Mouse (Mus musculus) stomach, embryonic 15.5 days (tissue): ENCODE measurements around the gene Adh7. TPM values are rescaled to one million over a fixed set of nuclear protein-coding genes. Genes with fewer than 3 reads are reported as not detected.

Experiments used
- ATAC-seq: fragments of 200-750 bp; cut with Nextera tagmentation; 2 replicates; pipeline ENCODE4 v1.8.0; 2017; ENCODE audit warnings: low read depth, moderate number of reproducible peaks, moderate TSS enrichment; ENCODE audit not compliant: insufficient read depth, low FRiP score
- H3K27ac ChIP-seq: fragments of 300-500 bp; sonication (generic); 2 replicates; pipeline ENCODE4 v1.5.1; 2015; ENCODE audit warnings: mild to moderate bottlenecking, inconsistent platforms
- H3K27me3 ChIP-seq: fragments of 300-500 bp; sonication (generic); replicated peaks from 2 replicates; pipeline ENCODE4 v1.6.1; 2015; ENCODE audit warnings: inconsistent platforms
- H3K36me3 ChIP-seq: fragments of 300-500 bp; sonication (generic); 2 replicates; pipeline ENCODE4 v1.6.1; 2015; ENCODE audit warnings: inconsistent platforms
- H3K4me1 ChIP-seq: fragments of 300-500 bp; sonication (generic); 2 replicates; pipeline ENCODE4 v1.6.1; 2015; ENCODE audit warnings: inconsistent platforms
- H3K4me2 ChIP-seq: fragments of 300-500 bp; sonication (generic); 2 replicates; pipeline ENCODE4 v1.6.1; 2015; ENCODE audit warnings: mild to moderate bottlenecking, inconsistent platforms
- H3K4me3 ChIP-seq: fragments of 300-500 bp; sonication (generic); replicated peaks from 2 replicates; pipeline ENCODE4 v1.5.1; 2015; ENCODE audit warnings: inconsistent platforms
- H3K9ac ChIP-seq: fragments of 300-500 bp; sonication (generic); 2 replicates; pipeline ENCODE4 v1.6.1; 2015; ENCODE audit warnings: inconsistent platforms
- H3K9me3 ChIP-seq: fragments of 300-500 bp; sonication (generic); 2 replicates; pipeline ENCODE4 v1.6.1; 2016; ENCODE audit warnings: inconsistent platforms
- WGBS: fragments of 180-500 bp; shearing (Covaris S2); methylation state at CpG from one replicate; pipeline ENCODE4 v1.1.7; 2015; 5-methylcytosine and 5-hydroxymethylcytosine counted together
- polyA plus RNA-seq: library from polyadenylated mRNA; unstranded; fragments of >200 nt; fragmentation: Nextera tagmentation; extraction: Ambion mirVana; gene quantifications from 2 replicates; pipeline ENCODE4 v1.2.1, GENCODE M21; 2015

The Adh7 gene
- polyA plus RNA-seq, 1 experiment from 2014 or later: 0.53 TPM

DNA sequence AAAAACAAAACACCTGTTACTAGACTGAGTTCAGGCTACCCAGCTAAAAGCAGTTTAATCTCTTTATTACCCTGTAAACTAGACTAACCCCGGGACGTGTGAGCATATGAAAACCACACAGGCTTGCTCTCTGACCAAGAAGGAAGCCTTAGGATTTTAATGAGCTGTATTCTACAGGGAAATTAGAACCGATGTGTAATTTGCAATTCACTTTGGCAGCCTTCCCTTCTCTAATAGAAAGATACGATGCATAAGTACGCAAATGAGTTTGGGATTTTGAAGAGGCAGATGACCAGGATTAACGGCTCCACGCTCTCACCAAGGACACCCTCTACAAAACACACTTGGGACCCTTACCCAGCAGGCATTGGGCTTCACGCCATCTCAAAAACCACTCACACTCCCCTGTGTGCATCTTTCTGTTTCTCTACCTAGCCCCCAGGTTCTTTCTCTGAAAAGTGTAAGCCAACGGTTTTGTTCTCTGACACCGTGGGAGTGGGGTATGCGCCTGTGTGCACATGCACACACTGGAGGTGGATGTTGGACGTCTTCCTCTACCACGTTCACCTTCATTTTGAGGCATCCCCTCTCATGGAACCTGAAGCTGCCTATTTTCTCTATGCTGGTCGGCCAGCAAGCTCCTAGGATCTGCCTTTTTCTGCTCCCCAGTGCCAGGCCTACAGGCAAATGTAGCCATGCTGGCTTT, 24.6 kb downstream of the Adh7 start:
- Histone ChIP-seq H3K9ac (no peak overlapping the region), H3K4me1 (no peaks in the 10 kb centered on the region), H3K4me2 (no peak overlapping the region), H3K27ac (no peak overlapping the region), H3K9me3 (no peaks in the 10 kb centered on the region), H3K4me3 (no peak overlapping the region), H3K36me3 (no peaks in the 10 kb centered on the region), H3K27me3 (no peaks in the 10 kb centered on the region)
- WGBS: 83% methylated on average over 14 of the region's 14 CpGs
- ATAC-seq: no peak

DNA sequence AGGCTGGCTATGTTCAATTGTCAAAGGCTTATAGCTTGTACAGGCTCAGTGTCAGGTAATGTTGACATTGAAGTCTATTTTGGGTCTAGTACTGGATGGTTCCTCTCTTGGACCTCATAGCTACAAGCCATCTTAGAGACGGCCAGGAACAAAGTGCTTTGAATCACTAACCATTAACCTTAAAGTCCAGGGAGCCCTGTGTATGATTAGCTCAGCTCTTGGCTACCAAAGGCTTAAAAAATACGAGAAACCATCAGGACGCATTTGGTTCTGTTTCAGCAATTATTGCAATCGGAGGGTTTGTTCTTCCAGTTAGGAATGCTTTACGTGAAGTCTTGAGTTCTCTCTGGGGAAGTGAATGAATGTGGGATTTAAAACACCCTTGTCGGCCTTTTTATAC, 25.4 kb downstream of the Adh7 start:
- no peaks in the 10 kb centered on the region for H3K4me1 ChIP-seq
- WGBS: 84% methylated on average over 6 of the region's 6 CpGs
- H3K4me2 ChIP-seq: no peak overlapping the region

DNA sequence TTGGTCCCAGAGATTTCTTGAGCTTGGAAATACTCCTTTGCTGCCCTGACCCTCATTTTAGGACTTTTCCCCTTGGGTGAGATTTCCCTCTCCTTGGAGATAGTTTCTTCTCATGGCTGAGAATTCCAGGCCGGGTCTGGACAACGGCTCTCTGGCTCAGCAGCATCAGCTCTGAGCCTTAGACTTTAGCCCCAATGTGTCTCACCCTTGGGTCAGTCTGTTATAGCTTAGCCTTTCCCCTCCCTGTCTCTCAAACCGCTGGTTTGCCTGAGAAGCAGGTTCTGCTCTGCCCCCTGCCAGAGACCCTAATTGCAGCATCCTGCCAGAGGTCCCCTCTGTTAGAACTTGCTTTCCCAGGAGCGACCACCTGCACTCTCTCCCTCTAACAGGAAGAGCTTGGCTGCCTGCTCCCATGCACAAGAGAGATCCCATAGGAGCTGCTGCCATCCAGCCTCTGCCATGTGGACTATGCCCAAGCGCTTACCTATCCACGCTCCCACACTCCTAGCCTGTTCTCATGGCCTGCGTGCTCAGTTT, 26.8 kb downstream of the Adh7 start:
- WGBS: 78% methylated on average over 7 of the region's 7 CpGs
- no peak overlapping the region for H3K9ac ChIP-seq
- no peaks in the 10 kb centered on the region for H3K36me3 ChIP-seq
- no peak for ATAC-seq
- no peak overlapping the region for H3K4me2 ChIP-seq
- H3K27ac ChIP-seq: no peak overlapping the region
- no peaks in the 10 kb centered on the region for H3K4me1 ChIP-seq
- H3K4me3 ChIP-seq: no peak overlapping the region
- no peaks in the 10 kb centered on the region for H3K9me3 ChIP-seq
- H3K27me3 ChIP-seq: no peaks in the 10 kb centered on the region

More for the DNA sequence above, 25.4 kb downstream of the Adh7 start:
- Histone ChIP-seq H3K4me3 (no peak overlapping the region), H3K9me3 (no peaks in the 10 kb centered on the region), H3K36me3 (no peaks in the 10 kb centered on the region), H3K27me3 (no peaks in the 10 kb centered on the region), H3K9ac (no peak overlapping the region), H3K27ac (no peak overlapping the region)
- no peak for ATAC-seq

DNA sequence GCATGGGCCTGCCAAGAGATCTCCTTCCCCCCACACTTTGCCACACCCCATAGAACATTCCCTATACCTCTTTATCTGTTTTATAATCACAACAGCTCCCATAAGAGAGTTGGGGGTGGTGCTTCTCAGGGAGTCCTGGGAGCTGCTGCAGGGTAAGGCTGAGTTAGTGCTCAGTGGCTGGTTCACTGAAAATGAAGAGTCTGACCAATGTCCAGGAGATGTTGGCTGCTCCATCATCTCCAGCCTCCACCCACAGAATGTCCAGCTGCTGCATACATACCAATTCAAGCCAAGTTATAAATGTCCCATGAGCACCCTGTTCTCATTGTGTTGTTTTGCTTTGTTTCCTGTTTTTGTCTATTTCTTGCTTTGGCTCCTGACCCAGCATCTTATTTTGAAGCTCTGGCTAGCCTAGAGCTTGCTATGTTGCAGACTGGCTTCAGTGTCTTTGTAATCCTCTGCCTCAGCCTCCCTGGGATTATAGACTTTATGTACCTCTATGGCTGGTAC, 29.0 kb downstream of the Adh7 start:
- Histone ChIP-seq H3K4me2 (no peak overlapping the region), H3K27me3 (no peaks in the 10 kb centered on the region), H3K27ac (no peak overlapping the region), H3K9ac (no peak overlapping the region), H3K9me3 (no peaks in the 10 kb centered on the region), H3K36me3 (no peaks in the 10 kb centered on the region), H3K4me3 (no peak overlapping the region), H3K4me1 (no peaks in the 10 kb centered on the region)
- ATAC-seq: no peak

DNA sequence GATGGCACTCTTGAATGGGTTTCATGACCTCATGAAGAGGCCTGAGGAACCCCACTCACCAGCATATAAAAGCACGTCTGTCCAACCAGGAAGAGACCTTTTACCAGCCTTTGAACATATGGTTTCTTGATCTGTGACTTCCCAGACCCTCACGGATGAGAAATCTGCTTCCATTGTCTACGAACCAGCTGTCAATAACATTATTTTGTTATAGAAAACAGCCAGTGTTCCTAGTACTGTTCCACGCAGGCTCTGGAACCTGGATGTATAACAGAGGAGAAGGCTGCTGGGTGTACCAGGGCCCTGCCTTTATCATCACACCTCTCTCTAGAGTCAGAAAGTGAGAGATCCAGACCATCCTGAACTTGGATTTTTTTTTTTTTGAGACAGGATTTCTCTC, 29.7 kb downstream of the Adh7 start:
- WGBS: 86% methylated on average over 4 of the region's 4 CpGs
- H3K36me3 ChIP-seq: no peaks in the 10 kb centered on the region
- no peak overlapping the region for H3K4me3 ChIP-seq
- H3K27ac ChIP-seq: no peak overlapping the region
- no peaks in the 10 kb centered on the region for H3K9me3 ChIP-seq
- no peak overlapping the region for H3K9ac ChIP-seq
- no peaks in the 10 kb centered on the region for H3K4me1 ChIP-seq
- no peaks in the 10 kb centered on the region for H3K27me3 ChIP-seq
- H3K4me2 ChIP-seq: no peak overlapping the region
- no peak for ATAC-seq

DNA sequence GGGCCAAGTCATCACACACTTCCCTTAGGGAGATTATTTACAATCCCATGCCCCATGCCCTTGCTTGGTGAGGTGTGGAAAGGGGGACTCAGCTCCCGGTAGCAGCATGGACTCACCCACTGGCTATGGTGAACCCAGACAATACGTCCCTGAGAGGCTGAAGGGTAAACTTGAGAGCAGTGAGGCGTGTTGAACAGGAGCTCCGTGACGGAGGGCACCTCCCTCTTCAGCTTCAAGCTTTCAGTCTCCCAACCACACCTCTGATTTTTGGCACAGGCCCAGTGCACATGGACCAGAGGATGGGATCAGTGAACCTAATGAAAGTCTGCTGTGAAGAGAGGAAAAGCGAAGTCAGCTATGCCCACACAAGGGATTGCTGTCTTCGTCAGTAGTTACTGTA, 30.5 kb downstream of the Adh7 start:
- no peak overlapping the region for H3K27ac ChIP-seq
- ATAC-seq: peak; percentile 11; the same call in 1 of the 2 replicates
- H3K4me1 ChIP-seq: no peaks in the 10 kb centered on the region
- H3K4me2 ChIP-seq: no peak overlapping the region
- 81% methylated on average over 7 of the region's 7 CpGs for WGBS
- H3K4me3 ChIP-seq: no peak overlapping the region
- no peaks in the 10 kb centered on the region for H3K9me3 ChIP-seq
- H3K27me3 ChIP-seq: no peaks in the 10 kb centered on the region
- H3K36me3 ChIP-seq: no peaks in the 10 kb centered on the region
- no peak overlapping the region for H3K9ac ChIP-seq

DNA sequence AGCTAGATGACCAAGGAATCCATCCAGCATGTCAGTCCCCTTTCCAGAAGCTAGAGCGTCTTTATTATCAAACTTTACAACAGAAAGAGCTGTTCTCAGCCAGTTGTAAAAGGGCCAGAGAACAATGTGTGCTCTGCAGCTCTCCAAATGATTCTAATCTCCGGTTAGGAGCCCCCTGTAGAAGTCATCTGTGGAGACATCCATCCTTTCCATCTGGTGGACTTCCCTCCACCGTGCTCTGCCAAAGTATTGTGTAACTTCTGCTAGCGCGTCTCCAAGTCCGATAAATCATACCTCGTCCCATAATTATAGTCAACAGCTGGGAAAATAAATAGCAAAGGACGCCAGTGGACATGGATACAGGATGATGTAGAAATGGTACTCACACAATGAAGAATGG, 31.2 kb downstream of the Adh7 start:
- Histone ChIP-seq H3K9me3 (no peaks in the 10 kb centered on the region), H3K9ac (no peak overlapping the region), H3K4me3 (no peak overlapping the region), H3K4me1 (no peaks in the 10 kb centered on the region), H3K27me3 (no peaks in the 10 kb centered on the region), H3K27ac (no peak overlapping the region), H3K4me2 (no peak overlapping the region), H3K36me3 (no peaks in the 10 kb centered on the region)
- no peak for ATAC-seq
- 74% methylated on average over 8 of the region's 8 CpGs for WGBS

DNA sequence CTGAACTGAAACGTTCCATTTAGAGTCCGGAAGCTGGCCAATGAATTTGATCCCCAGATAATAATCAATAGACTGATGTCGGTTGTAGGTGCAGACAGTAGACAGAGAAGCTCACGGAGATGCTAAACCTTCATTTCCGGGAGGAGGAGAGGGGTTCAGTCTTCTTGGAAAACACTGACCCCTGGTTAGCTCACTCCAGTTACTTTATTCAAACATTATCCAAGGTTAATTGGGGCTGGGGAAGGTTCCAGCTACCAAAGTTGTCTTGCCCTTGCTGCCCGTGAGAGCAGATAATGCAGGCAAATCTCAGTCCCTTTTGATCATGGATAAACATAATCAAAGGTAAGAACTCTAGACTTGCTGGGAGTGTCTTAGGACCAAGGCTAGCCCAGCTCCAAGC, 33.6 kb downstream of the Adh7 start:
- 75% methylated on average over 6 of the region's 6 CpGs for WGBS
- no peak overlapping the region for H3K27ac ChIP-seq
- H3K9me3 ChIP-seq: no peaks in the 10 kb centered on the region
- H3K9ac ChIP-seq: no peak overlapping the region
- no peaks in the 10 kb centered on the region for H3K27me3 ChIP-seq
- no peaks in the 10 kb centered on the region for H3K36me3 ChIP-seq
- ATAC-seq: no peak
- H3K4me2 ChIP-seq: no peak overlapping the region
- no peak overlapping the region for H3K4me3 ChIP-seq
- H3K4me1 ChIP-seq: no peaks in the 10 kb centered on the region

DNA sequence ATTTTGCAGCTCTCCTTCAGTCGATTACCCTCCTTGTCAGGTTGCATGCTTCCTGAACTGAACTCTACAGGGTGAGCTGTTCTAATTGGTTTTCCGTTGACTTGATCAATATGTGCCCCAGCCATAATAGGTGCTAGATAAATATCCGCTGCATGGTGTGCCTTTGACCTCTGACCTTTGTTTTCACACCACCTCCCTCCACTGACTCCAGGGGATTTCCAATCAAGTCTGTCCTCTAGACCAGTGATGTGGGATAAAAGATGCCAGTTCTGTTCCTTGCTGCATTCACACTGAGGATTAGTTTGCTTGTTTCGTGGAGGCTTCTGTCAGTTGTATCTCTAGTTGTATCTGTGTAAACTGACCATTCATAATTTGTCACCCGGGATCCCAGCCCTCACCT, 36.6 kb downstream of the Adh7 start:
- 51% methylated on average over 5 of the region's 5 CpGs for WGBS
- no peak for ATAC-seq
- Histone ChIP-seq H3K9ac (no peak overlapping the region), H3K36me3 (no peaks in the 10 kb centered on the region), H3K9me3 (no peaks in the 10 kb centered on the region), H3K4me1 (no peaks in the 10 kb centered on the region), H3K27ac (no peak overlapping the region), H3K4me3 (no peak overlapping the region), H3K4me2 (no peak overlapping the region), H3K27me3 (no peaks in the 10 kb centered on the region)

DNA sequence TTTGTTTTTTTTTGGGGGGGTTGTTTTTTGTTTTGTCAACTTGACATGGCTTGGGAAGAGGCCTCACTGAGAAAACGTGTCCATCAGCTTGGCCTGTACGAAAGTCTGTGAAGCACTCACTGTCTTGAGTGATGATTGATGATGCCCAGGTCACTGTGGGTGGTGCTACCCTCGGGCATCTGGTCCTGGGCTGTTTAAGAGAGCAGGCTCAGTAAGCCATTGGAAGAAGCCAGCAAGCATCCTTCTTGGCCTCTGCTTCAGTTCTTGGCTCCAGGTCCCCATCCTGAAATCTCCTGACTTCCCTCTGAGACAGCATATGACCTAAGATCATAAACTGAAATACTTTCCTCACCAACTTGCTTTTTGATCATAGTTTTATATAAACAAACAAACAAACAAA, 37.8 kb downstream of the Adh7 start:
- ATAC-seq: no peak
- 38% methylated on average over 3 of the region's 3 CpGs for WGBS
- no peaks in the 10 kb centered on the region for H3K36me3 ChIP-seq
- H3K9ac ChIP-seq: no peak overlapping the region
- no peaks in the 10 kb centered on the region for H3K27me3 ChIP-seq
- no peaks in the 10 kb centered on the region for H3K4me1 ChIP-seq
- no peak overlapping the region for H3K4me2 ChIP-seq
- no peaks in the 10 kb centered on the region for H3K9me3 ChIP-seq
- no peak overlapping the region for H3K4me3 ChIP-seq
- no peak overlapping the region for H3K27ac ChIP-seq

DNA sequence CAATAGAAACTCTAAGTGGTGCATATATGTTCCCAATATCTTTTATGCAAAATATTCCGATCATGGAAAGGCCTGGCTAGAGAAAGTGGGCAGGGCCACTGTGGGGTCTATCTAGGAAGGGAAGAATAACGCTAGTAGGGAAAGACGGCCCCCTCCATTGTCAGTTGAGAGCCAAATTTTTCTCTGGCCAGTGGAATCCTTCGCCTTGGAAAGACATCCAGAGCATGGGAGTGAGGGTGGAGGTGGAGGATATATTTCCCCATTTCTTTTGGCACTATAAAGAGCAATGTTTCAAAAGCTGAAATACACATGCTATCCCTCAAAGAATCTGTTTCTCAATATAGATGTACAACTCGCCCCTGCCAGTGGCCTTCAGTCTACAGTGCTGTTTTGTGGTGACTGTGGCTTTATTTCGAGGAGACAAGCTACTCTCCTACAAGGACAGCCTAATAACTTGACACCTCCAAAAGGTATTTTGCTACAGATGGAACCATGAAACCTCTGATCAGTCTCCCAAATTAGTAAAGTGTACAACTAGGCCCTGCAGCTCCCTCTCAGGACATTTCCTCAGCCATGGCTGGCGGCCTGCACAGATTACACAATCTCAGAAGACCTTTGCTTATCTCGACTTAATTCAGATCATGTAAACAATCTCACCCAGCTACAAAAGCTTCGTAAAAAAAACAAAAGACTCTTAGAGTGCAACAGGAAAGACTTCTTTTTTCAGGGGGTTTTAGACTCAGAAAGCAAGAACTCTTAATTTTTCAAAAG, 38.4 kb downstream of the Adh7 start:
- H3K9ac ChIP-seq: no peak overlapping the region
- WGBS: 57% methylated on average over 9 of the region's 9 CpGs
- H3K27ac ChIP-seq: 0 out of 2 replicates have a peak overlapping the region, but pooled peaks have one; percentile 4
- ATAC-seq: no peak
- no peaks in the 10 kb centered on the region for H3K9me3 ChIP-seq
- no peaks in the 10 kb centered on the region for H3K4me1 ChIP-seq
- H3K36me3 ChIP-seq: no peaks in the 10 kb centered on the region
- H3K27me3 ChIP-seq: no peaks in the 10 kb centered on the region
- H3K4me2 ChIP-seq: no peak overlapping the region
- no peak overlapping the region for H3K4me3 ChIP-seq
